Mouse (Mus musculus) intestine, embryonic 16.5 days (tissue): ENCODE data around the gene Rufy3. TPM values are rescaled to one million over a fixed set of nuclear protein-coding genes. Genes with fewer than 3 reads are reported as not detected.

ENCODE experiments used
- ATAC-seq: fragments of 200-750 bp; cut with Nextera tagmentation; 2 replicates; pipeline ENCODE4 v1.8.0; 2017; ENCODE audit warnings: moderate TSS enrichment, moderate library complexity
- H3K27ac ChIP-seq: fragments of 300-500 bp; sonication (generic); 2 replicates; pipeline ENCODE4 v1.5.1; 2014; ENCODE audit warnings: mild to moderate bottlenecking, low read length
- H3K27me3 ChIP-seq: fragments of 300-500 bp; sonication (generic); replicated peaks from 2 replicates; pipeline ENCODE4 v1.6.1; 2014; ENCODE audit warnings: low read length, control low read depth, mixed read lengths; ENCODE audit not compliant: control insufficient read depth, insufficient read depth
- H3K36me3 ChIP-seq: fragments of 300-500 bp; sonication (generic); 2 replicates; pipeline ENCODE4 v1.6.1; 2014; ENCODE audit warnings: low read length, control low read depth; ENCODE audit not compliant: control insufficient read depth, insufficient read depth
- H3K4me1 ChIP-seq: fragments of 300-500 bp; sonication (generic); 2 replicates; pipeline ENCODE4 v1.6.1; 2014; ENCODE audit warnings: low read length, control low read depth, mixed read lengths; ENCODE audit not compliant: control insufficient read depth, insufficient read depth
- H3K4me2 ChIP-seq: fragments of 300-500 bp; sonication (generic); 2 replicates; pipeline ENCODE4 v1.6.1; 2014; ENCODE audit warnings: low read depth, low read length, control low read depth
- H3K4me3 ChIP-seq: fragments of 300-500 bp; sonication (generic); 2 replicates; pipeline ENCODE4 v1.5.1; 2014; ENCODE audit warnings: mild to moderate bottlenecking, low read length
- H3K9ac ChIP-seq: fragments of 300-500 bp; sonication (generic); 2 replicates; pipeline ENCODE4 v1.6.1; 2014; ENCODE audit warnings: low read depth, low read length
- H3K9me3 ChIP-seq: fragments of 300-500 bp; sonication (generic); 2 replicates; pipeline ENCODE4 v1.6.1; 2016; ENCODE audit warnings: low read length, control low read depth; ENCODE audit not compliant: control insufficient read depth
- WGBS: fragments of 180-500 bp; shearing (Covaris S2); extraction: QIAGEN DNeasy Blood & Tissue Kit; methylation state at CpG from one replicate; pipeline ENCODE4 v1.1.7; 2014; 5-methylcytosine and 5-hydroxymethylcytosine counted together
- polyA plus RNA-seq: library from polyadenylated mRNA; unstranded; fragments of >200 nt; fragmentation: Nextera tagmentation; extraction: Ambion mirVana; gene quantifications from 2 replicates; pipeline ENCODE4 v1.2.1, GENCODE M21; 2015

The Rufy3 gene
- polyA plus RNA-seq, 1 experiment from 2014 or later, result 14.3 TPM

GRCm38 (mm10) chr5:88642786-88643185 lies 77.9 kb downstream of the Rufy3 start:
- Histone ChIP-seq H3K27ac (no peak overlapping the region), H3K9ac (no peak overlapping the region), H3K27me3 (no peaks in the 10 kb centered on the region), H3K4me1 (no peaks in the 10 kb centered on the region), H3K4me2 (no peak overlapping the region), H3K36me3 (0 out of 2 replicates have a peak, but pooled peaks cover 3% of the 10 kb centered on the region), H3K9me3 (no peaks in the 10 kb centered on the region), H3K4me3 (no peak overlapping the region)
- ATAC-seq, result no peak
- WGBS, result 81% methylated on average over 9 of the region's 9 CpGs

DNA sequence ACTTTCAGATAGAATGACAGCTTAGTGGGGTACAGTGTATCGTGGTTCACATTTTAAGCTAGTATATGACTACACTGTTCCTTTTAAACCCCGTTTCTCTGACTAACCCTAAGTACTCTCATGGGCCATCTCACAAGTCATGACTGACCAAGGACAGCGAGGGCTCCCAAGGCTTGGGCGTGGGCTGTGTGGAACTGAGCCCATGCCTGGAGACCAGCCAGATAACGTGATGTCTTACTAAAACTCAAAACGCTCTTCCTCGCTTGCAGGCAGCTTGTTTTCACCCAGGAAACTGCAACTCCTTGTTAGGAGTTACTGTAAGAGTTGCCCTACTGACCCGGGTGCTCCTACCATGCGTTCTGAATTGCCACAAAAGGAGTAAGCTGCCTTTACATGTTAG lies 78.7 kb downstream of the Rufy3 start:
- no peak overlapping the region for H3K4me3 ChIP-seq
- H3K4me1 ChIP-seq, result no peaks in the 10 kb centered on the region
- no peak for ATAC-seq
- H3K4me2 ChIP-seq, result no peak overlapping the region
- no peaks in the 10 kb centered on the region for H3K9me3 ChIP-seq
- no peak overlapping the region for H3K27ac ChIP-seq
- H3K36me3 ChIP-seq, result peaks cover 5% of the 10 kb centered on the region; the same call in 1 of the 2 replicates
- no peaks in the 10 kb centered on the region for H3K27me3 ChIP-seq
- WGBS, result 93% methylated on average over 9 of the region's 9 CpGs
- no peak overlapping the region for H3K9ac ChIP-seq

DNA sequence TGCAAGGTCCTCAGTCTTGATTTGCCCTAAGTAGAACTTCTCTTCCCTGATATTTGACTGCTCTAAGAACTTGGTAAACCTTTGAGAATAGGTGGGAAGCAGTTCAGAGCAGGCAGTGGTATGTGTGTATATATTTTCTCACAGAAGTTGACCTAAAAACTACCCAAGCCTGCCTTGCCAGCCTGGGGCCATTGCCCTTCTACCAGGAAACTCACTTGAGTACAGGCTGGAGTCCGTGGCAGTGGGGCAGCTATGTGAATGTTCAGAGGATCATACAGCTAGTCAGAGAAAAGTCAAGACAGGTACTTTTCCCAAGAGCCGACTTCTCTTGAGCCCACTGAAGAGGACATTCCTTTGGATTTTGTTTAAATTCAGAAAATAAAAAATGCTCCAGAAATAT lies 80.1 kb downstream of the Rufy3 start:
- no peaks in the 10 kb centered on the region for H3K4me1 ChIP-seq
- no peak overlapping the region for H3K4me2 ChIP-seq
- no peaks in the 10 kb centered on the region for H3K9me3 ChIP-seq
- peaks cover 7% of the 10 kb centered on the region; the same call in 1 of the 2 replicates for H3K36me3 ChIP-seq
- no peaks in the 10 kb centered on the region for H3K27me3 ChIP-seq
- WGBS, result 82% methylated on average over 2 of the region's 2 CpGs
- H3K4me3 ChIP-seq, result no peak overlapping the region
- H3K9ac ChIP-seq, result no peak overlapping the region
- no peak overlapping the region for H3K27ac ChIP-seq
- no peak for ATAC-seq

- H3K9me3 ChIP-seq, result no peaks in the 10 kb centered on the region
- no peak overlapping the region for H3K4me3 ChIP-seq
- no peak overlapping the region for H3K27ac ChIP-seq
- H3K9ac ChIP-seq, result no peak overlapping the region
- H3K36me3 ChIP-seq, result peaks cover 7% of the 10 kb centered on the region; the same call in 1 of the 2 replicates
- no peak overlapping the region for H3K4me2 ChIP-seq
- WGBS, result 59% methylated on average over 5 of the region's 5 CpGs
- no peaks in the 10 kb centered on the region for H3K27me3 ChIP-seq
- H3K4me1 ChIP-seq, result no peaks in the 10 kb centered on the region
- no peak for ATAC-seq
Observed at GRCm38 (mm10) chr5:88645405-88645804, 80.6 kb downstream of the Rufy3 start.

GRCm38 (mm10) chr5:88649250-88650173 lies 84.7 kb downstream of the Rufy3 start:
- WGBS, result 69% methylated on average over 17 of the region's 17 CpGs
- H3K27me3 ChIP-seq, result no peaks in the 10 kb centered on the region

DNA sequence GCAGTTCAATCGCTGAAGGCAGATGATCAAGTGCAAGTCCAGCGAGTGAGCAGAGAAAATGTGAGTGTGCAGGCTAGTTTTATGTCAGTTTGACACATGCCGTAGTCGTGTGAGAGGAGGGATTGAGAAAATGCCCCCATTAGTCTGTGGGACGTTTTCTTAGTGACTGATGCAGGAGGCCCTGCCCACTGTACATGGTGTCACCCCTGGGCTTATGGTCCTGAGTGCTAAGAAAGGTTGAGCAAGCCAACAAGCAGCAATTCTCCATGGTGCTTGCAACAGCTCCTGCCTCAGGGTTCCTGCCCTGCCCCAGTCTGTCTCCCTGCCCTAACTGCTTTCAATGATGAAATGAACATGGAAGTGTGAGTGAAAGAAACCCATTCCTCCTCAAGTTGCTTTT lies 87.7 kb downstream of the Rufy3 start:
- H3K27me3 ChIP-seq, result no peaks in the 10 kb centered on the region
- H3K36me3 ChIP-seq, result peaks cover 11% of the 10 kb centered on the region; the same call in 1 of the 2 replicates
- WGBS, result 73% methylated on average over 5 of the region's 5 CpGs
- H3K9me3 ChIP-seq, result no peaks in the 10 kb centered on the region
- H3K4me1 ChIP-seq, result no peaks in the 10 kb centered on the region
- ATAC-seq, result no peak
- H3K4me2 ChIP-seq, result no peak overlapping the region
- no peak overlapping the region for H3K4me3 ChIP-seq
- no peak overlapping the region for H3K9ac ChIP-seq
- no peak overlapping the region for H3K27ac ChIP-seq

More at GRCm38 (mm10) chr5:88649250-88650173, 84.7 kb downstream of the Rufy3 start:
- no peak overlapping the region for H3K27ac ChIP-seq
- H3K4me2 ChIP-seq, result no peak overlapping the region
- H3K36me3 ChIP-seq, result peaks cover 12% of the 10 kb centered on the region; the same call in 1 of the 2 replicates
- ATAC-seq, result peak; percentile 37
- no peak overlapping the region for H3K9ac ChIP-seq
- no peaks in the 10 kb centered on the region for H3K4me1 ChIP-seq
- H3K9me3 ChIP-seq, result no peaks in the 10 kb centered on the region
- H3K4me3 ChIP-seq, result no peak overlapping the region

GRCm38 (mm10) chr5:88657868-88658267 lies 93.0 kb downstream of the Rufy3 start:
- Histone ChIP-seq H3K27ac (no peak overlapping the region), H3K4me1 (no peaks in the 10 kb centered on the region), H3K36me3 (peaks cover 5% of the 10 kb centered on the region; the same call in 1 of the 2 replicates), H3K4me2 (no peak overlapping the region), H3K27me3 (no peaks in the 10 kb centered on the region), H3K9ac (no peak overlapping the region), H3K9me3 (no peaks in the 10 kb centered on the region), H3K4me3 (no peak overlapping the region)
- WGBS, result 93% methylated on average over 1 of the region's 1 CpGs
- no peak for ATAC-seq

- no peaks in the 10 kb centered on the region for H3K9me3 ChIP-seq
Observed at GRCm38 (mm10) chr5:88663151-88663550, 98.3 kb downstream of the Rufy3 start.

DNA sequence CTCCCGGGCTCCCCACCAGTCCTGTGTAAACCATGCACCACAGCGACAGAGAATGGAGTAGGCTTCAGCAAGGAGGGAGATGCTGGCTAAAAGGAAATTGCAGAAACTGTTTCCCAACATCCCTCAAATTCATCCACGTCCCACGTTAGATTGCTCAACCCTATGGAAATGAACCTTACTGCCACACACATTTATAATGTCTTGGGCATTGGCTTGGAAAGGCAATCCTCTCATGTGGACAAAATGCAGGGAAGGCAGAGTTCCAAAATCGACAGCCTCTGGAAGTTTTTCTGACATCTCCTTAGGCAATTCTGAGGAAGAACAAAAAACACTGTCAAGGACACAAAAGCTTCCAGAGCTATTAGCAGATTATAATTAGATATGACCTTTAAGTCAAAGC lies 99.0 kb downstream of the Rufy3 start:
- H3K36me3 ChIP-seq, result peaks cover 15% of the 10 kb centered on the region; the same call in 1 of the 2 replicates

More at GRCm38 (mm10) chr5:88663151-88663550, 98.3 kb downstream of the Rufy3 start:
- no peak overlapping the region for H3K9ac ChIP-seq
- no peak overlapping the region for H3K4me3 ChIP-seq
- H3K27ac ChIP-seq, result no peak overlapping the region
- H3K27me3 ChIP-seq, result no peaks in the 10 kb centered on the region
- H3K4me1 ChIP-seq, result no peaks in the 10 kb centered on the region
- H3K4me2 ChIP-seq, result no peak overlapping the region
- no peak for ATAC-seq
- peaks cover 15% of the 10 kb centered on the region; the same call in 1 of the 2 replicates for H3K36me3 ChIP-seq
- 96% methylated on average over 3 of the region's 3 CpGs for WGBS

More for the DNA sequence above, 99.0 kb downstream of the Rufy3 start:
- H3K27me3 ChIP-seq, result no peaks in the 10 kb centered on the region
- no peaks in the 10 kb centered on the region for H3K4me1 ChIP-seq
- H3K4me3 ChIP-seq, result no peak overlapping the region
- ATAC-seq, result no peak
- 90% methylated on average over 5 of the region's 5 CpGs for WGBS
- no peak overlapping the region for H3K9ac ChIP-seq
- no peaks in the 10 kb centered on the region for H3K9me3 ChIP-seq
- H3K27ac ChIP-seq, result no peak overlapping the region
- H3K4me2 ChIP-seq, result no peak overlapping the region
